Mouse (Mus musculus): ENCODE data around the gene 4933406M09Rik. TPM values are rescaled to one million over a fixed set of nuclear protein-coding genes. Genes with fewer than 3 reads are reported as not detected.
A peak's percentile ranks its signal among the peaks of the same experiment; 100 is the strongest.

4933406M09Rik gene
- not detected in 2 replicates for polyA plus RNA-seq (2014; fragmentation: Nextera tagmentation; extraction: Ambion mirVana)

GRCm38 (mm10) chr1:134385666-134386065 lies at the start of gene 4933406M09Rik:
4933406M09Rik (plus strand) TSS chr1:134385940.
- Histone ChIP-seq H3K4me3 (ENCODE audit: low read depth, low read length) (no peak within 1 kb of the TSS), H3K4me2 (ENCODE audit: low read depth, low read length) (no peak within 1 kb of the TSS), H3K27me3 (ENCODE audit: control insufficient read depth, insufficient read depth, low read length) (no peaks in the 10 kb centered on the region), H3K36me3 (ENCODE audit: control insufficient read depth, insufficient read depth, low read length) (no peaks in the 10 kb centered on the region), H3K27ac (ENCODE audit: low read depth, low read length) (no peak within 1 kb of the TSS), H3K4me1 (ENCODE audit: control insufficient read depth, insufficient read depth, low read length) (no peaks in the 10 kb centered on the region), H3K9ac (replicated peaks; ENCODE audit: low read depth, low read length) (no peak within 1 kb of the TSS), H3K9me3 (ENCODE audit: control insufficient read depth, low read length) (no peaks in the 10 kb centered on the region)
- WGBS, result 96% methylated on average over 1 of the region's 1 CpGs
- ATAC-seq (ENCODE audit: low read depth), result no peak

- ATAC-seq (ENCODE audit: low read depth), result no peak
- H3K9me3 ChIP-seq (ENCODE audit: control insufficient read depth, low read length), result no peaks in the 10 kb centered on the region
- H3K27ac ChIP-seq (ENCODE audit: low read depth, low read length), result no peak overlapping the region
- H3K9ac ChIP-seq (replicated peaks; ENCODE audit: low read depth, low read length), result no peak overlapping the region
- 83% methylated on average over 11 of the region's 11 CpGs for WGBS
- no peaks in the 10 kb centered on the region for H3K36me3 ChIP-seq (ENCODE audit: control insufficient read depth, insufficient read depth, low read length)
- H3K4me1 ChIP-seq (ENCODE audit: control insufficient read depth, insufficient read depth, low read length), result no peaks in the 10 kb centered on the region
- no peaks in the 10 kb centered on the region for H3K27me3 ChIP-seq (ENCODE audit: control insufficient read depth, insufficient read depth, low read length)
- H3K4me3 ChIP-seq (ENCODE audit: low read depth, low read length), result no peak overlapping the region
- H3K4me2 ChIP-seq (ENCODE audit: low read depth, low read length), result no peak overlapping the region
Measured at GRCm38 (mm10) chr1:134336958-134337710, 48.6 kb upstream of the 4933406M09Rik start.

- H3K36me3 ChIP-seq (ENCODE audit: control insufficient read depth, insufficient read depth, low read length), result no peaks in the 10 kb centered on the region
- no peaks in the 10 kb centered on the region for H3K27me3 ChIP-seq (ENCODE audit: control insufficient read depth, insufficient read depth, low read length)
- ATAC-seq (ENCODE audit: low read depth), result no peak
- no peak overlapping the region for H3K4me2 ChIP-seq (ENCODE audit: low read depth, low read length)
- H3K9ac ChIP-seq (replicated peaks; ENCODE audit: low read depth, low read length), result no peak overlapping the region
- 96% methylated on average over 7 of the region's 7 CpGs for WGBS
- H3K4me3 ChIP-seq (ENCODE audit: low read depth, low read length), result no peak overlapping the region
- H3K9me3 ChIP-seq (ENCODE audit: control insufficient read depth, low read length), result no peaks in the 10 kb centered on the region
- H3K27ac ChIP-seq (ENCODE audit: low read depth, low read length), result no peak overlapping the region
- H3K4me1 ChIP-seq (ENCODE audit: control insufficient read depth, insufficient read depth, low read length), result no peaks in the 10 kb centered on the region
Measured at GRCm38 (mm10) chr1:134339162-134339561, 46.6 kb upstream of the 4933406M09Rik start.

GRCm38 (mm10) chr1:134339757-134340619 lies 45.8 kb upstream of the 4933406M09Rik start:
- Histone ChIP-seq H3K4me2 (ENCODE audit: low read depth, low read length) (no peak overlapping the region), H3K4me3 (ENCODE audit: low read depth, low read length) (no peak overlapping the region), H3K27ac (ENCODE audit: low read depth, low read length) (no peak overlapping the region), H3K9me3 (ENCODE audit: control insufficient read depth, low read length) (no peaks in the 10 kb centered on the region), H3K36me3 (ENCODE audit: control insufficient read depth, insufficient read depth, low read length) (no peaks in the 10 kb centered on the region), H3K4me1 (ENCODE audit: control insufficient read depth, insufficient read depth, low read length) (no peaks in the 10 kb centered on the region), H3K9ac (replicated peaks; ENCODE audit: low read depth, low read length) (no peak overlapping the region), H3K27me3 (ENCODE audit: control insufficient read depth, insufficient read depth, low read length) (no peaks in the 10 kb centered on the region)
- 93% methylated on average over 18 of the region's 18 CpGs for WGBS
- no peak for ATAC-seq (ENCODE audit: low read depth)

- Histone ChIP-seq H3K27me3 (ENCODE audit: control insufficient read depth, insufficient read depth, low read length) (no peaks in the 10 kb centered on the region), H3K9me3 (ENCODE audit: control insufficient read depth, low read length) (no peaks in the 10 kb centered on the region), H3K4me3 (ENCODE audit: low read depth, low read length) (no peak overlapping the region), H3K9ac (replicated peaks; ENCODE audit: low read depth, low read length) (no peak overlapping the region), H3K36me3 (ENCODE audit: control insufficient read depth, insufficient read depth, low read length) (peaks cover 6% of the 10 kb centered on the region), H3K4me2 (ENCODE audit: low read depth, low read length) (no peak overlapping the region), H3K4me1 (ENCODE audit: control insufficient read depth, insufficient read depth, low read length) (no peaks in the 10 kb centered on the region), H3K27ac (ENCODE audit: low read depth, low read length) (no peak overlapping the region)
- ATAC-seq (ENCODE audit: low read depth), result no peak
- 85% methylated on average over 5 of the region's 5 CpGs for WGBS
Measured at GRCm38 (mm10) chr1:134341641-134342277, 44.0 kb upstream of the 4933406M09Rik start.

GRCm38 (mm10) chr1:134342278-134342664 lies 43.5 kb upstream of the 4933406M09Rik start:
- Histone ChIP-seq H3K27me3 (ENCODE audit: control insufficient read depth, insufficient read depth, low read length) (no peaks in the 10 kb centered on the region), H3K27ac (ENCODE audit: low read depth, low read length) (no peak overlapping the region), H3K9me3 (ENCODE audit: control insufficient read depth, low read length) (no peaks in the 10 kb centered on the region), H3K4me1 (ENCODE audit: control insufficient read depth, insufficient read depth, low read length) (no peaks in the 10 kb centered on the region), H3K36me3 (ENCODE audit: control insufficient read depth, insufficient read depth, low read length) (peaks cover 9% of the 10 kb centered on the region), H3K4me3 (ENCODE audit: low read depth, low read length) (no peak overlapping the region), H3K9ac (replicated peaks; ENCODE audit: low read depth, low read length) (no peak overlapping the region), H3K4me2 (ENCODE audit: low read depth, low read length) (no peak overlapping the region)
- ATAC-seq (ENCODE audit: low read depth), result no peak
- 66% methylated on average over 2 of the region's 2 CpGs for WGBS

GRCm38 (mm10) chr1:134342781-134343310 lies 42.9 kb upstream of the 4933406M09Rik start:
- Histone ChIP-seq H3K27ac (ENCODE audit: low read depth, low read length) (no peak overlapping the region), H3K36me3 (ENCODE audit: control insufficient read depth, insufficient read depth, low read length) (peaks cover 12% of the 10 kb centered on the region), H3K9ac (replicated peaks; ENCODE audit: low read depth, low read length) (no peak overlapping the region), H3K27me3 (ENCODE audit: control insufficient read depth, insufficient read depth, low read length) (no peaks in the 10 kb centered on the region), H3K4me3 (ENCODE audit: low read depth, low read length) (peak overlapping the region; percentile 49; the same call in 1 of the 2 replicates), H3K4me2 (ENCODE audit: low read depth, low read length) (peak overlapping the region; percentile 49; the same call in 1 of the 2 replicates), H3K9me3 (ENCODE audit: control insufficient read depth, low read length) (no peaks in the 10 kb centered on the region), H3K4me1 (ENCODE audit: control insufficient read depth, insufficient read depth, low read length) (no peaks in the 10 kb centered on the region)
- 80% methylated on average over 8 of the region's 8 CpGs for WGBS
- ATAC-seq (ENCODE audit: low read depth), result no peak

GRCm38 (mm10) chr1:134343567-134343966 lies 42.2 kb upstream of the 4933406M09Rik start:
- peak overlapping the region; percentile 49 for H3K4me2 ChIP-seq (ENCODE audit: low read depth, low read length)
- WGBS, result 10% methylated on average over 2 of the region's 2 CpGs
- H3K27ac ChIP-seq (ENCODE audit: low read depth, low read length), result 0 out of 2 replicates have a peak overlapping the region, but pooled peaks have one; percentile 2
- H3K9ac ChIP-seq (replicated peaks; ENCODE audit: low read depth, low read length), result peak overlapping the region; percentile 50
- ATAC-seq (ENCODE audit: low read depth), result peak; percentile 12; the same call in 1 of the 2 replicates
- H3K9me3 ChIP-seq (ENCODE audit: control insufficient read depth, low read length), result no peaks in the 10 kb centered on the region
- peaks cover 15% of the 10 kb centered on the region for H3K36me3 ChIP-seq (ENCODE audit: control insufficient read depth, insufficient read depth, low read length)
- H3K4me3 ChIP-seq (ENCODE audit: low read depth, low read length), result peak overlapping the region; percentile 49
- H3K27me3 ChIP-seq (ENCODE audit: control insufficient read depth, insufficient read depth, low read length), result no peaks in the 10 kb centered on the region
- H3K4me1 ChIP-seq (ENCODE audit: control insufficient read depth, insufficient read depth, low read length), result no peaks in the 10 kb centered on the region

All from neural tube, embryonic 14.5 days (tissue).